Mouse (Mus musculus): Measurements from ENCODE around the gene Fam53b.

GRCm38 (mm10) chr7:132747096-132747495, 66.6 kb downstream of the Fam53b start:
- TF ChIP-seq CTCF (IDR thresholded peaks at IDR 0.05; ENCODE audit: low read depth, low read length) = no peak
- no peak for TF ChIP-seq POLR2A (IDR thresholded peaks at IDR 0.05; ENCODE audit: borderline replicate concordance, low read depth, low read length)
